Mouse (Mus musculus): Measurements from ENCODE around the gene Ankrd9.

Ankrd9 gene

GRCm38 (mm10) chr12:110978607-110979406 is at the start of gene Ankrd9:
Gene Ankrd9, minus strand, starts transcription at chr12:110979040.
- DNase-seq (ENCODE audit: low spot score in 2 of 2): peak; percentile 98 to 99

GRCm38 (mm10) chr12:111021577-111021976 is 42.7 kb upstream of the Ankrd9 start:
- no peak for DNase-seq (ENCODE audit: low spot score in 2 of 2)

GRCm38 (mm10) chr12:111021138-111021537 is 42.3 kb upstream of the Ankrd9 start:
- no peak for DNase-seq (ENCODE audit: low spot score in 2 of 2)

- no peak for DNase-seq (ENCODE audit: low spot score in 2 of 2)
Measured at GRCm38 (mm10) chr12:111019086-111019485, 40.2 kb upstream of the Ankrd9 start.

GRCm38 (mm10) chr12:111018068-111018467 is 39.2 kb upstream of the Ankrd9 start:
- no peak for DNase-seq (ENCODE audit: low spot score in 2 of 2)

- no peak for DNase-seq (ENCODE audit: low spot score in 2 of 2)
Measured at GRCm38 (mm10) chr12:111016807-111017206, 38.0 kb upstream of the Ankrd9 start.

- no peak for DNase-seq (ENCODE audit: low spot score in 2 of 2)
Measured at GRCm38 (mm10) chr12:111009615-111010257, 30.9 kb upstream of the Ankrd9 start.

GRCm38 (mm10) chr12:111008500-111009490 is 30.0 kb upstream of the Ankrd9 start:
- no peak for DNase-seq (ENCODE audit: low spot score in 2 of 2)

- DNase-seq (ENCODE audit: low spot score in 2 of 2): peak in 1 of 2 experiments; percentile 67
Measured at GRCm38 (mm10) chr12:111007134-111008103, 28.6 kb upstream of the Ankrd9 start.

GRCm38 (mm10) chr12:111006339-111006738 is 27.5 kb upstream of the Ankrd9 start:
- DNase-seq (ENCODE audit: low spot score in 2 of 2): no peak

- DNase-seq (ENCODE audit: low spot score in 2 of 2): no peak
Measured at GRCm38 (mm10) chr12:111005803-111006202, 27.0 kb upstream of the Ankrd9 start.

GRCm38 (mm10) chr12:111004142-111004541 is 25.3 kb upstream of the Ankrd9 start:
- no peak for DNase-seq (ENCODE audit: low spot score in 2 of 2)

GRCm38 (mm10) chr12:111000956-111001355 is 22.1 kb upstream of the Ankrd9 start:
- DNase-seq (ENCODE audit: low spot score in 2 of 2): no peak

- DNase-seq (ENCODE audit: low spot score in 2 of 2): peak in 1 of 2 experiments; percentile 53
Measured at GRCm38 (mm10) chr12:110999820-111000219, 21.0 kb upstream of the Ankrd9 start.

GRCm38 (mm10) chr12:110998092-110998491 is 19.3 kb upstream of the Ankrd9 start:
- no peak for DNase-seq (ENCODE audit: low spot score in 2 of 2)

- no peak for DNase-seq (ENCODE audit: low spot score in 2 of 2)
Measured at GRCm38 (mm10) chr12:110994666-110995065, 15.8 kb upstream of the Ankrd9 start.

GRCm38 (mm10) chr12:110993226-110993625 is 14.4 kb upstream of the Ankrd9 start:
- no peak for DNase-seq (ENCODE audit: low spot score in 2 of 2)

GRCm38 (mm10) chr12:110992771-110993170 is 13.9 kb upstream of the Ankrd9 start:
- peak in 1 of 2 experiments; percentile 24 for DNase-seq (ENCODE audit: low spot score in 2 of 2)

- peak; percentile 97 to 99 for DNase-seq (ENCODE audit: low spot score in 2 of 2)
Measured at GRCm38 (mm10) chr12:110992128-110992553, 13.3 kb upstream of the Ankrd9 start.

- DNase-seq (ENCODE audit: low spot score in 2 of 2): peak; percentile 87 to 93
Measured at GRCm38 (mm10) chr12:110991361-110992127, 12.7 kb upstream of the Ankrd9 start.

All from spleen, postnatal 10 days (tissue).